Mouse (Mus musculus) right cerebral cortex, adult 18-20 months (tissue): ENCODE measurements around the gene Cdkn2d.
"Not testable (repeated sequence)": the region's sequence is repeated elsewhere in the genome, so short reads cannot be mapped to it uniquely, and the experiment has no call there.

ENCODE experiments used
- DNase-seq: peaks from one replicate; pipeline ENCODE4 v3.0.0; 2022; ENCODE audit warnings: mixed read lengths

The Cdkn2d gene

GRCm38 (mm10) chr9:21291022-21291787 is at the start of gene Cdkn2d:
Gene Cdkn2d (minus strand): TSS chr9:21291407.
- DNase-seq = peak; percentile 100

DNA sequence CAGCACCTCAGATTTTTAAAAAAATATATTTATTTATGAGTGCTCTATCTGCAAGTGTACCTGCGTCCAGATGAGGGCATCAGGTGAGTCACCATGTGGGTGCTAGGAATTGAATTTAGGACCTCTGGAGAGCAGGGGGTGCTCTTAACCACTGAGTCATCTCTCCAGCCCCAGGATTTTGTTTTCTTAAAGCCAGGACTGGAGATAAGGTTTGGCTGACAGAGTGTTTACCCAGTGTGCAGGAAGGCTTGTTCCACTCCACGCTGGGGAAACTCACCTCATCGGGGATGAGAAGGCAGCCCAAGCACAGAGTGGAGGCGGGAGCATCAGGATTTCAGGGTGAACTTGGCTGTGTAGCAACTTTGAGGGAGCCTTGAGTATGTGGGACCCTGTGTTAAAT is 49.2 kb upstream of the Cdkn2d start:
- no peak for DNase-seq

GRCm38 (mm10) chr9:21337652-21338051 is 46.4 kb upstream of the Cdkn2d start:
- DNase-seq = no peak

DNA sequence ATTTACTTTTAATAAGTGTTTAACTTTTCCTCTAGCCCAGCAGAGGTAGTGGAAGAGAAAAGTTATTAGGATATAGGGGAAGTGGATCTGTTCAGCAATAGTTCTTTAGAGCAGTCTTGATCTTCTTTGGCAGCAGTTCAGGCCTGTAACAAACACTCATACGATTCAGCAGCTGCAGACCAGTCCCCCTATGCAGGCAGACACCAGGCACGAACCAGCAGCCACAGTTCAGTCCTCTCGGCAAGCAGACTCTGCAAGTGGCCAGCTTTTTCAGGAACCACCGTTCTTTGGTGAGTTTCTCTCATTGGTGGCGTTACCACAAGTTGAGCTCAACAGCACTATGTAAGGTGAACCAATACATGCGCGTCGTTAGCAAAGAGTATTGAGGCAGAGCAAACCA is 45.3 kb upstream of the Cdkn2d start:
- DNase-seq = no peak

- DNase-seq = no peak
Observed at GRCm38 (mm10) chr9:21335391-21335790, 44.2 kb upstream of the Cdkn2d start.

DNA sequence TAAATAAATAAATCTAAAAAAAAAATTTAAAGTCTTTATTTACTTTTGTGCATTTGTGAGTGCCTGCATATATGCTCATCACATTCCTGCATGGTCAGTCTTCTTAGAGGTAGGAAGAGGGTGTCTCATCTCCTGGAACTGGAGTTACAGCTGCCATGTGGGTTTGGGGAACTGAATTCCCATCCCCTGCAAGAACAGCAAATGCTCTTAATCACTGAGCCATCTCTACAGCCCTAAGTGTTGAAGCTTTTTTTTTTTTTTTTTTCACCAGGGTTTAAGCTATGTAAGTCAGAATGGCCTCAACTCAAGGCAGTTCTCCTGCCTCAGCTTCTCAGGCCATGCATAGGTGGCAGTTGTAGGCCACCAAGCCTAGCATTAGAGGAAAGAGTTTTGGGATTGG is 43.5 kb upstream of the Cdkn2d start:
- DNase-seq = no peak

- no peak for DNase-seq
Observed at GRCm38 (mm10) chr9:21333523-21333922, 42.3 kb upstream of the Cdkn2d start.

GRCm38 (mm10) chr9:21332161-21333061 is 41.2 kb upstream of the Cdkn2d start:
- DNase-seq = no peak

DNA sequence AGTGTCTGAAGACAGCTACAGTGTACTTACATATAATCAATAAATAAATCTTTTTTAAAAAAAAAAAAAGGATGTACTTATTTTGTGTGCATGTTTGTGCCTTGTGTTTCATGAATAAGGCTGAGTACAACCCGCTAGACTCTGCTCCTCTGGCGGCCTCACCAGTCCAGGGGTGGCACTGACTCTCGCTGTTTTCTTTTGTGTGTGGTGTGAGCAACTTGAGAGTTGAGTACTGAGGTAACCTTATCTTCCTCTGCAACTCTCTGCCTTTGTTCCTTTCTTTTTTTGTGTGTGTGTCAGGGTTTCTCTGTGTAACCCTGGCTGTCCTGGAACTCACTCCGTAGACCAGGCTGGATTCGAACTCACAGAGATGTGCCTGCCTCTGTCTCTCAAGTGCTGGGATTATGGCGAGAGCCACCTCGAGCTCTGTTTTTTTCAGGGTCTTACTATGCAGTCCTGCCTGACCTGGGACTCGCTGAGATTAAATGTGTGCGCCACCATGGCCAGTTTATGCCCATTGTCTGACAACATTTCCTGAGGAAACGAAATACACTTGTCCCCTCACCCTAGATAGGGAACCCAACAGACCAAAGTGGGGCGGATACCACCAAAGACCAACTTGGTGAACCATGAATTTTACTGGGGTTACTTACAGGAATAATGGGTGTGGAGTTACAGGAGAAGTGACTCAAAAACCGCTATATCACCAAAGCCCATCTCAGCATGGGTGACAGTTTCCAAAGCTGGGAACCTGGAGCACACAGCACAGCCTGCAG is 40.3 kb upstream of the Cdkn2d start:
- no peak for DNase-seq

DNA sequence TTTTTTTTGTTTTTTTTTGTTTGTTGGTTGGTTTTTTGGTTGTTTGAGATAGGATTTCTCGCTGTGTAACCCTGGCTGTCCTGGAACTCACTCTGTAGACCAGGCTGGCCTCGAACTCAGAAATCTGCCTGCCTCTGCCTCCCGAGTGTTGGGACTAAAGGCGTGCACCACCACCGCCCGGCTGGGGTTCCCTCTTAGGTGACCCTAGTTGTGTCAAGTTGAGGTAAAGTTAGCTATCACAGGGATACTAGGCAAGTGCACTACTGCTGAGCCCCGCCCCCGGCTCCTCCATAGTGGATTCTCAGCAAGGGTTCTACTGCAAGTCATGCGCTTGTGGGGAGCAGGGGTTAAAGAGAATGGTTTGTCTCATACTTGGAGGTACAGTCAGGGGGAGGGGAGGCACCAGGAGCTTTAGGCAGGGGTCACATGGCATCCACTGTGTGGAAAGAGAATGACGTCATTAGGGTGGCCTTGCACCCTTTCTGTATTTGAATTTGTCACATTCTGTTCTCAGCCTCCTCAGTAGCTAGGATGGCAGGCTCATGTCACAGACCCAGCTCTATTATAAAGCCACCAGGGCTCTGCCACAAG is 38.6 kb upstream of the Cdkn2d start:
- DNase-seq = no peak

DNA sequence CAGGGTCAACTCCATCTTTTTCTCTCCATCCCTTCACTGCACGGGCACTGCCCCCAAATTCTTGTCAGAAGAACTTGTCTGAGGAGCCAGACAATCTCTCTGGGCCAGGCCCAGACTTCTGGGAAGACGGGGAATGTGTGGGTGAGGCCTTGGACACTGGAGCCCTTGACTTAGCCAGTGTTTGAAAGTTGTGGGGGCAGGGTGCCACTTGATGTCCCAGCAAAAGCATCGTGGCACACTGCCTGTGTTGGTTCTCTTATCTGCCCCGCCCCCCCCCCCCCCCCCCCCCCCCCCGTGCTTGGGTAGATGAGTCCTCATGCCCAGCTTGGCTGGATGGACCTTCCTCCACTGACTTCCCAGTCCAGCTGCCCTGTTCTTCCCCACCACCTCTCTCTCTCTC is 37.8 kb upstream of the Cdkn2d start:
- no peak for DNase-seq

- no peak for DNase-seq
Observed at GRCm38 (mm10) chr9:21328041-21328440, 36.8 kb upstream of the Cdkn2d start.

DNA sequence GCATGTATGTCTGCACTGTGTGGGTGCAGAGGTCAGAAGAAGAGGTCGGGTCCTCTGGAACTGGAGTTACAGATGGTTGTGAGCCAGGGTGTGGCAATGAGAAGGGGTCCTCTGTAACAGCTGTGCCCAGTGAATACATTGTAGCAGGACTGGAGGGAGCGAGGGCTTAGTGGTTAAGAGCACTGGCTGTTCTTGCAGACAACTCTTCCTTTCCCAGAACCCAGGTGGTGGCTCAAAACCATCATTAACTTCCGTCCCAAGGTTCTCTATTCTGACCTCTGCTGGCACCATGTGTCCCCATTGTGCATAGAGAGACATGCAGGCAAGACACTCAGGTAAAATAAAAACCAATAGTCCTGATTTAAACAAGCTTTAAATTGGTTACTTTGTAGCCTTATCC is 36.4 kb upstream of the Cdkn2d start:
- no peak for DNase-seq

- DNase-seq = no peak
Observed at GRCm38 (mm10) chr9:21324269-21324668, 33.1 kb upstream of the Cdkn2d start.

DNA sequence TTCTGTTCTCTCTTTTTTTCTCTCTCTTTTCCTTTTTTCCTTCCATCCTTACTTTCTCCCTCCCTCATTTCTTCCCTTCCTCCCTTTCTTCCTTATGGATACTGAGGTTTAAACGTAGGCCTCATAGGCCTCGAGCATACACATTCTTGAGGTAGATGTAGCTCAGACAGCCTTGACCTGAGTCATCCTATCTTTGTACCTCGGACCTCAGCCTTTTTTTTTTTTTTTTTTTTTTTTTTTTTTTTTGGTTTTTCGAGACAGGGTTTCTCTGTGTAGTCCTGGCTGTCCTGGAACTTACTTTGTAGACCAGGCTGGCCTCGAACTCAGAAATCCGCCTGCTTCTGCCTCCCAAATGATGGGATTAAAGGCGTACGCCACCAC is 31.7 kb upstream of the Cdkn2d start:
- not testable (repeated sequence) for DNase-seq

- peak; percentile 36 for DNase-seq
Observed at GRCm38 (mm10) chr9:21322211-21322916, 31.2 kb upstream of the Cdkn2d start.

- no peak for DNase-seq
Observed at GRCm38 (mm10) chr9:21321513-21321835, 30.3 kb upstream of the Cdkn2d start.

- peak; percentile 81 for DNase-seq
Observed at GRCm38 (mm10) chr9:21320619-21321512, 29.7 kb upstream of the Cdkn2d start, which contains the start of gene Slc44a2. Gene Slc44a2 (plus strand): TSS chr9:21320698.

GRCm38 (mm10) chr9:21320280-21320618 is 29.0 kb upstream of the Cdkn2d start:
- DNase-seq = no peak

GRCm38 (mm10) chr9:21319503-21319902 is 28.3 kb upstream of the Cdkn2d start:
- DNase-seq = no peak

DNA sequence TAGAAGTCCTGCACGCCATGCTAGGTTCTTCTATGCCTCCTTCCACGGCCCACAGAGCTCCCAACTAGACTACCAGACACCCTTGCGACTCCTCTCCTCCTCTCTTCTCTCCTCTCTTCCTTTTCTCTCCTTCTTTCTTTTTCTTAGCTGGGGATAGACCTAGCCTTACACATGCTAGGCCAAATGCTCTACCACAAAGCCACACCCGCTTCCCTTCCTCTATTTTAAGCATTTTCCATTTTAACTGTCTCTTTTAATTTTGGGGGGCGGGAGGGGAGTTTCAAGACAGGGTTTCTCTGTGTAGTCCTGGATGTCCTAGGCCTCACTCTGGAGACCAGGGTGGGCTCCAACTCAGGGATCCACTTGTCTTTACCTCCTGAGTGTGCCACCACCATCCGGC is 27.6 kb upstream of the Cdkn2d start:
- DNase-seq = no peak
